ENCODE assay signal across 8 mouse cellular contexts in the genomic region with DNA sequence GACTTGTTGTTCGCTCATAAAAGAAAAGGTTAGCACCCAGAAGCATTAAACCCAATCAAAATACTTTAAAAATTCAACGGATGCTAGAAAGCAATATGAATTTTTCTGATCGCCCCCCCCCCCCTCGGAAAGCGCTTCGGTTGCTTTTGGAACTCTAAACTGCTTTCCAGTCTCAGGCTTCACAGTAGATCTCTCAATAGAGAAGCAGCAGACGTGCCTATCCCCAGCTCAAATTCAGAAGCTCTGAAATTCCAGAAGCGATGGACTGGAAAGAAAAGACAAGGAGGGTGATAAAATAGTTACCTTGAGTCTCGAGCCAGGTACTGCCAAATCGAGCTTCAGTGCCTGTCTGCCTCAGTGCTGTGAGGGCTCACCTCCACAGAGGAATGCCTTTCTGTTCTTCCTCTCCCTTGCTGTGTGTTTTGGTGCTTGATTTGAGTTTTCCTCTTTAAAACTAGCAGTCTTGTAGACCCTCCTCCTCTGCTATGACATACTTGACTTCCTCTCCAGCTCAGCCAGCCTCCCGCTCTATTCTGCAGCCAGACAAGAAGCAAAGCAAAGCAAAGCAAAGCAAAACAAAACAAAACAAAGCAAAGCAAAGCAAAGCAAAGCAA. TPM values are rescaled to one million over a fixed set of nuclear protein-coding genes. Genes with fewer than 3 reads are reported as not detected.
A peak's percentile ranks its signal among the peaks of the same experiment; 100 is the strongest.
DNase-seq lines count a peak whose midpoint lies in the region; ATAC-seq lines count a peak whose summit lies in the region.

A gene (minus strand): TSS at position 610 of the 614 bp plus-strand sequence.

- H3K9me3 ChIP-seq in heart, embryonic 12.5 days (replicated peaks) = no peaks in the 10 kb centered on the region
- no peaks in the 10 kb centered on the region for H3K9me3 ChIP-seq in kidney, embryonic 14.5 days (ENCODE audit: control insufficient read depth, low read length)

- no peaks in the 10 kb centered on the region for H3K36me3 ChIP-seq in heart, embryonic 12.5 days
- H3K36me3 ChIP-seq in kidney, embryonic 14.5 days (ENCODE audit: control insufficient read depth, insufficient read depth, low read length) = no peaks in the 10 kb centered on the region
- no peaks in the 10 kb centered on the region for H3K36me3 ChIP-seq in splenic B cell, adult 2 months (ENCODE audit: control insufficient read depth, insufficient read depth, low read length, poor library complexity, severe bottlenecking)

- DNase-seq in cerebellum, postnatal 14 days = peak; percentile 6 to 8
- no peak for DNase-seq in cerebellum, postnatal 25 days
- DNase-seq in embryo, embryonic 11 days = peak; percentile 14
- DNase-seq in lung, postnatal 25 days (ENCODE audit: low spot score) = peak; percentile 8
- DNase-seq in splenic B cell, adult 2 months (ENCODE audit: low read depth, low spot score) = peak; percentile 3

- ATAC-seq in heart, embryonic 12.5 days (ENCODE audit: insufficient number of reproducible peaks, low FRiP score) = no peak
- peak; percentile 75; the same call in 1 of the 2 replicates for ATAC-seq in kidney, embryonic 14.5 days (ENCODE audit: low FRiP score, low TSS enrichment)
- no peak for ATAC-seq in erythroid progenitor cell, adult 5-6 weeks (replicated peaks; ENCODE audit: low FRiP score, poor library complexity, severe bottlenecking)

- no peaks in the 10 kb centered on the region for H3K27me3 ChIP-seq in heart, embryonic 12.5 days (replicated peaks)
- H3K27me3 ChIP-seq in kidney, embryonic 14.5 days (ENCODE audit: control insufficient read depth, insufficient read depth, low read length) = no peaks in the 10 kb centered on the region
- no peaks in the 10 kb centered on the region for H3K27me3 ChIP-seq in splenic B cell, adult 2 months (ENCODE audit: control insufficient read depth, insufficient read depth, low read length, poor library complexity, severe bottlenecking)

- peak within 1 kb of the TSS; percentile 59 for H3K4me2 ChIP-seq in heart, embryonic 12.5 days
- peak within 1 kb of the TSS; percentile 34 for H3K4me2 ChIP-seq in kidney, embryonic 14.5 days (replicated peaks; ENCODE audit: low read depth, low read length)

- WGBS in heart, embryonic 12.5 days = 25% methylated on average over 11 of the region's 11 CpGs
- 42% methylated on average over 11 of the region's 11 CpGs for WGBS in kidney, embryonic 14.5 days

- no peaks in the 10 kb centered on the region for H3K4me1 ChIP-seq in heart, embryonic 12.5 days (replicated peaks)
- H3K4me1 ChIP-seq in kidney, embryonic 14.5 days (ENCODE audit: control insufficient read depth, insufficient read depth, low read length) = no peaks in the 10 kb centered on the region

- peak within 1 kb of the TSS; percentile 46 for H3K4me3 ChIP-seq in heart, embryonic 12.5 days
- H3K4me3 ChIP-seq in kidney, embryonic 14.5 days (ENCODE audit: low read length) = peak within 1 kb of the TSS; percentile 36

- H3K9ac ChIP-seq in heart, embryonic 12.5 days = peak within 1 kb of the TSS; percentile 40; the same call in 1 of the 2 replicates
- peak within 1 kb of the TSS; percentile 54 for H3K9ac ChIP-seq in kidney, embryonic 14.5 days (ENCODE audit: low read depth, low read length)

- peak within 1 kb of the TSS; percentile 51 for H3K27ac ChIP-seq in heart, embryonic 12.5 days (ENCODE audit: poor library complexity, severe bottlenecking)
- peak within 1 kb of the TSS; percentile 62; the same call in 1 of the 2 replicates for H3K27ac ChIP-seq in kidney, embryonic 14.5 days (ENCODE audit: low read depth, low read length)

RNA-seq across cellular contexts. Expression of the gene that starts here (rescaled TPM):
- polyA plus RNA-seq in heart, embryonic 12.5 days (2016; fragmentation: Nextera tagmentation; extraction: Ambion mirVana) = 3.8 and 4.1 TPM in 2 replicates
- polyA plus RNA-seq in kidney, embryonic 14.5 days (2014; fragmentation: Nextera tagmentation; extraction: Ambion mirVana) = 5.5 and 9.5 TPM in 2 replicates
- total RNA-seq in erythroid progenitor cell, adult 5-6 weeks (2015; ENCODE audit: low replicate concordance) = 0.42 and 3.2 TPM in 2 replicates
- total RNA-seq in erythroid progenitor cell, adult 5-6 weeks (2017; ENCODE audit: low replicate concordance) = 0.77 and 2.1 TPM in 2 replicates

Comparison
In these comparisons a context has a peak if more than half of its experiments do, and no peak if none do; other contexts are left out.
1. DNase-seq: peak in cerebellum, postnatal 14 days (2 of 2), embryo, embryonic 11 days (single experiment), lung, postnatal 25 days (single experiment) and splenic B cell, adult 2 months (single experiment); none in cerebellum, postnatal 25 days (0 of 2).